Mouse (Mus musculus) cerebellum, postnatal 4 days (tissue): ENCODE data around the gene Gm48551.
A peak's percentile ranks its signal among the peaks of the same experiment; 100 is the strongest.

Source experiments
- DNase-seq, 2 experiments: peaks; one replicate each; pipeline ENCODE4 v3.0.0; 2022; ENCODE audit warnings: low spot score in 2 of 2, mixed read lengths in 1 of 2

The Gm48551 gene

GRCm38 (mm10) chr10:81417227-81418215, 33.3 kb downstream of the Gm48551 start:
- DNase-seq, result no peak

GRCm38 (mm10) chr10:81418216-81419070, 34.2 kb downstream of the Gm48551 start:
- DNase-seq, result no peak

- peak in 1 of 2 experiments; percentile 17 for DNase-seq
Measured at GRCm38 (mm10) chr10:81419111-81419928, 35.1 kb downstream of the Gm48551 start.

- DNase-seq, result peak; percentile 19 to 47
Measured at GRCm38 (mm10) chr10:81420191-81420767, 36.0 kb downstream of the Gm48551 start.

GRCm38 (mm10) chr10:81421041-81421796, 37.0 kb downstream of the Gm48551 start:
- peak in 1 of 2 experiments; percentile 1 for DNase-seq

- no peak for DNase-seq
Measured at GRCm38 (mm10) chr10:81421797-81422100, 37.5 kb downstream of the Gm48551 start.

- DNase-seq, result peak; percentile 2 to 23
Measured at GRCm38 (mm10) chr10:81422191-81422590, 37.9 kb downstream of the Gm48551 start.

GRCm38 (mm10) chr10:81422661-81423217, 38.5 kb downstream of the Gm48551 start:
- peak in 1 of 2 experiments; percentile 18 for DNase-seq

- peak; percentile 1 to 18 for DNase-seq
Measured at GRCm38 (mm10) chr10:81423476-81424245, 39.4 kb downstream of the Gm48551 start.

- peak; percentile 24 to 48 for DNase-seq
Measured at GRCm38 (mm10) chr10:81424246-81425051, 40.2 kb downstream of the Gm48551 start.

GRCm38 (mm10) chr10:81425236-81425850, 41.1 kb downstream of the Gm48551 start:
- peak; percentile 21 to 38 for DNase-seq

GRCm38 (mm10) chr10:81426081-81426671, 41.9 kb downstream of the Gm48551 start:
- DNase-seq, result peak; percentile 24 to 53

- peak; percentile 28 for DNase-seq
Measured at GRCm38 (mm10) chr10:81426897-81427296, 42.6 kb downstream of the Gm48551 start.

- DNase-seq, result peak in 1 of 2 experiments; percentile 17
Measured at GRCm38 (mm10) chr10:81427327-81427726, 43.1 kb downstream of the Gm48551 start.

- DNase-seq, result peak; percentile 6 to 17
Measured at GRCm38 (mm10) chr10:81427804-81428506, 43.7 kb downstream of the Gm48551 start.

GRCm38 (mm10) chr10:81428507-81428870, 44.2 kb downstream of the Gm48551 start:
- peak in 1 of 2 experiments; percentile 18 for DNase-seq

GRCm38 (mm10) chr10:81429092-81429491, 44.8 kb downstream of the Gm48551 start:
- no peak for DNase-seq
